Mouse (Mus musculus): Measurements from ENCODE around the gene Ddx54.
A peak's percentile ranks its signal among the peaks of the same experiment; 100 is the strongest.

Ddx54 gene

DNA sequence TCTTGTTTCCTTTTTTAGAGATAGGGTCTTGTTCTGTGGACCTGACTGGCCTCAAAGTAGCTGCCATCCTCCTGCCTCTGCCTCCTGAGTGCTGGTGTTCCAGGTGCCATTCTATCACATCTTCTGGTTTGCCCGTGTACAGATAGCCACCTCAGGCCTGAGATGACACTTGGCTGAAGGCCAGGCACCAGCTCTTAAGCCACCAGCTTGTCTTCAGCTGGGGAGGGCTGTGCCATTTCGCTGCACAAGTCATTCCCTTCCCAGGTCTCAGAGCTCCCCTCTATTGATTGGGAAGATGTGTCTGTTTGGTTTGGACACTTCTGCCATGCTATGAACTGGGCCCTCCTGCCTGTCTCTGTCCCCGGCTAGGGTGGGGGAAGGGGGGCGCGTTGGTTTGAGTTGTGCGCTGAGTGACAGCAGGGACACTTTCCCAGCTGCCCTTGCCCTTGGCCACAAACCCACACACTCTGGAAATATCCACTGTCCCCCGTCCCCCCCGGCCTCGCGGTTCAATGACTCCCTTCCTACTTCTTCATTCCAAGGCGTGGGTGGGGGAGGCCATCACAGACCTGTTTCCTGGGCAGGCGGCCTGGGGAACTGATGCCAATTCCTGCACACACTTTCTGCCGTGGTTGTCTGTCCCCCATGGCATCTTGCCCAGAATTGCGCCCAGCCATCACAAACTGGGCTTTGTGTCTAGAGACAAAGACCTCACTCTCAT is 31.0 kb downstream of the Ddx54 start:
- no peak for DNase-seq (ENCODE audit: low read depth, low spot score)

DNA sequence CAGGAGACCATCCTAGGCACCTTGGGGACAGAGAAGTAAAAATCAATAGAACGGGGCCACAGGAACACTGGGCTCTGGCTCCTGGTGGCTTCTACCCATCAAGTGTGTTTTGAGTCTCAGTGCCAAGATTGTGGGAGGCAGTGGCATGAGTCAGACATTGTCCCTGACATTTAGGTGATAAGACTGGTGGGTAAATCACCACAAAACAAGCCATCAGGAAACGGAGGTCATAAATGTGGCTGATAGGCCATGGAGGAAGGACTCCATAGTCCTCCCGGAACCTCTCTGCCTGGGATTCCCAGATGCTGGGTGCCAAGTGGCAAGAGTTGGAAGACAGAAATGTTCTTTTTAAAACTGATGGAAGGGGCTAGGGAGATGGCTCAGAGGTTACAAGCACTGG is 31.7 kb downstream of the Ddx54 start:
- no peak for DNase-seq (ENCODE audit: low read depth, low spot score)

DNA sequence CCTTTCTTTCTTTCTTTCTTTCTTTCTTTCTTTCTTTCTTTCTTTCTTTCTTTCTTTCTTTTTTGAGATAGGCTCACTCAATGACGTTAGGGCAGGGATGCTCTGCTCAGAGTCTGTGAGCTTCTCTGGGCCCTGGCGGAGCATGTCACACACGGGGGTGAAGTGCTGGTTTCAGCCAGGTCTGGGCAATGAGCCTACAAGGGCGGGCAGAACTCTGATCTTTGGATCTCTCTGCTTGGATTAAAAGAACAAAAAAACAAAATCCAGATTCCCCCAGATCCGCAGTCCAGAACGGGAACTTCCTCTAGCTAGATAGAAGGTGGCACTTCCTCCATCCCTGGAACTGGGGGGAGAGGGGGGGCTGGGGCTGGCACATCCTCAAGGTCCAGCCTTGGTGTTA is 33.3 kb downstream of the Ddx54 start:
- DNase-seq (ENCODE audit: low read depth, low spot score): no peak

DNA sequence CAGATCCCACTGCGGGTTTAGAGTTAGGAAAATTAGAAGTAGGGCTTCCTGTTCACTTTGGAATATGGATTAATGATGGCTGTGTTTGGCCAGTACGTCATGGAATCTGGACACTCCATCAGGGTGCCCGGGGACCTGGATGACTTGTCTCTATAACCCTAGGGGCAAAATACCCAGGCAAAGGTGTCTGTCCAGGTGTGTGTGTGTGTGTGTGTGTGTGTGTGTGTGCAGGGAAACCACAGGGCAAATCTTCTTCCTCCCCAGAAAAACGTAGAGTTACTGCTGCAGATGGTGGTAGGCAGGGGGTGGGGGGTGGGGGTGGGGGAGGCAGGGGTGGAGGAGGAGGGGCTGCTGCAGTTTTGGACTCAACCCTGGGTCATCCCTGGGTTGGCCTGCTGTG is 34.8 kb downstream of the Ddx54 start:
- DNase-seq (ENCODE audit: low read depth, low spot score): no peak

DNA sequence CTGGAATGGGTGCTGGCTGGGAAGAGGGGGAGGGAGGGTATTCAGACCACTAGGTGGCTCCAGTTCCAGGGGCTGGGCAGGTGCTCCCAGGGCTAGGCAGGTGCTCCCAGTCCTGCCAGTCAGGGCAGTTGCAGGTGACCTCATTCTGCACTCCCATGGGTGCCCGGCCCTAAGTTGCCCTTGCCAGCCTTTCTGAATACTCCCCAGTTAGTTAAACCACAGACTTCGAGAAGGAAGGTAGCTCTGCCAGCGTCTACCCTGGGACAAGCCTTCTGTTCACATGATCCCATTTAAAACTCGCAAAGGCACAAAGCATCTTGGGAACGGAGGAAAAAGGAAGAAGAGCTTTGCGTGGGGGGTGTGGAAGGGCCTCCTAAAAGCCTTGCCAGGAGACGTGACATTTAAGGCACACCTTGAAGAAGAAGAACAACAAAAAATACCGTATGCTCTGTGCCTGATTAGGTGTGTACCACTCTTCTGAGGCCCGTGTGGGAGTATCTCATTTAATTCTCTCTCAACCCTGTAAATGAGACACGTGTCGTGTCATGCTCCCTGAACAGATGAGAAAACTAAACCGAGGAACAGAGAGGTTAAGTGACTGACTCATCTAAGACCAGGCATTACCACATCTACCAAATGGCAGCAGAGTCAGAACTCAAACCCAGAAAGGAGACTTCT is 35.4 kb downstream of the Ddx54 start:
- DNase-seq (ENCODE audit: low read depth, low spot score): no peak

DNA sequence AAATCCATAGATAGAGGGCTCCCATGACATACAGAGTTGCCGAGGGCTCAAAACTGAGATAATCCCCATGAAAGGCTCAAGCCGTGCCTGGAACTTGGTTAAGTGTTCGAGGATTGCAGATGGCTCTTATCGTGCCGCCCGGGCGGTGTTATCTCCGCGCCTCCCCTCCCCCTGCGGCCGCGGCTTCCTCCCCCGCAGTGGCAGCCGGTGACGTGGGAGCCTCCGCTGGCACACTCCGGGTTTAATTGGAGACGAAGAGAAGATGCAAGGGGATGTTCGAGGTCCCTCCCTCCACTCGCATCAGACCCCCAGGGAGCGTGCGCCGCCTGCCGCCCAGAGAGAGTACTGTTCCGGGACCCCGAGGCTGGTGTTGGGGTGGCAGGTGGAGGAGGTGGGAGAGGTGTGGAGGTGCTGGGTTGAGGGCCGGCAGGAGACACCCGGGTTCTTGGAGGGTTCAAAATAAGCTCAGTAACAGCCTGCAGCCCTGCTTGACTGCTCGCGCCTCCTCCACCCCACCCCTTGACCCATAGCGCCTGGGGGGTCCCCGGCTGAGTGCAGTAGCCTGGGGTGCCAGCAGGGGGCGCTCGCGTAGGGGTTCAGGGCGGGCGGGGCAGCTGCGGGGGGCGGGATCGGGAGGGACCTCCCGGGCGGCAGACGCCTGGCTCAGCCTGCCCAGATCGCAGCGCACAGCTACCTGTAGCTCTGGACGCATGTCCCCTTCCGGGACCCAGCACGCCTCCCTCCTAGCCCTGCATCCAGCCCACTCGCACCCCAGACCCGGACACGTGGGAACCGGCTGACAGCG is 36.2 kb downstream of the Ddx54 start, which contains the start of gene Rasal1:
TSS of gene Rasal1 (plus strand) at position 244 of the 805 bp plus-strand sequence.
- no peak for DNase-seq (ENCODE audit: low read depth, low spot score)

DNA sequence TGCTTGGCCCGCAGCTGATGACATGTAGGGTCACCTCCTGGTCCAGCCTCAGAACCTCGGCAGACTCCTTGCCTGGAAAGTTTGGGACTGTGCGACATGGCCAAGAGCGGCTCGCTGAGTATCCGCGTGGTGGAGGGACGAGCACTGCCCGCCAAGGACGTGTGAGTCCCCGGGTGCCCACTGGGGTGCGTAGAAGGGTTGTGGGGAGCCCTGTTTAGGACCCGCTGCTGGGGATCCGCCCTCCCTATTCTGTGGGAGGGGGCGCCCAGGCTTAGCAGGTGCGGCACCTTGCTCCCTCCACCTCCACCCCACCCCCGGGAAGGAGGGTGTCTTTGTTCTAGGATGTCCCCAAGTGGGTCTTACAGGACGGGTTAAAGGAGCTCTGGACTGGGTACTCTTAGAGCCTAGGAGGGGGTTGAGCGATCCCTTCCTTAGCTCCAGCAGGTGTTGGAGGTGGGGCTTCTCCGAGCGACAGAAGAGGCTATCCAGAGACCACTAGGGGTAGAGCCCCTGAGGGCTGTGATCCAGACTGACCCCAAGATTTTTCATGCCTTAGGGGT is 36.9 kb downstream of the Ddx54 start:
- DNase-seq (ENCODE audit: low read depth, low spot score): no peak

DNA sequence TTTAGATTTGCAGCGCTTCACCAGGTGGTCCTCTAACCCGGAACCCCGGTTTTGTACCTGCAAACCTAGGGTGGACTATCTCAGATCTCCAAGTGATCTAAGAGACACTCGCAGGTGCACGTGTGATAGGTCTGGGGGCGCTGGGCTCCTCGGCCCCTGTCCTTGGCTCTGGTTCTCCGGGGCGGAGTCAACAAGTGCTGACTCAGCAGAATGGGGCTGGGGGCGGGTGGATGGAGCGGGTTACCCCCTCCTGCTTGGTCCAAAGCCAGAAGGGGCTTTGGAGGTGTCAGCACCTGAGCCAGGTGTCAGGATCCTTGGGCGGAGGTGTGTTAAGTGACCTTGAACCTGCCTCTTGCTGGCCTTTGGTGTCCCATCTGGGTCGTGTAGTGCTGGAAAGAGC is 37.4 kb downstream of the Ddx54 start:
- no peak for DNase-seq (ENCODE audit: low read depth, low spot score)

DNA sequence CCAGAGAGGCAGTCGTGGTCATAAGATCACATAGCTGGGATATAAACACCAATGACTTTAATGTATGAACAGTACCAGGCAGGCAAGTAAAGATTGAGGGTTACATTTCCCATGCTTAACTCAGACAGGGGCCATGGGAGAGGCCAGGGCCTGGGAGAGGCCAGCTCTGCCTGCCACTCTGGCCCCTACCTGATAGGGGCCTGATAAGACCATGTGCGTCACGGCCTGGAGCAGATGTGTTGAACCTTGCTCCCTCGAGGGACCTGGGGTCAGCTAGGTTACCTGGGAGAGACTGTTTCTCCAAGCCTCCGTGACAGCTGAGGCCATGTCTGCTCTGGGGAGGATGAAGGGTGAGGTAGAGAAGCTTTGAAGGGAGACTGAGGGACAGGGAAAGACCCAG is 38.7 kb downstream of the Ddx54 start:
- no peak for DNase-seq (ENCODE audit: low read depth, low spot score)

DNA sequence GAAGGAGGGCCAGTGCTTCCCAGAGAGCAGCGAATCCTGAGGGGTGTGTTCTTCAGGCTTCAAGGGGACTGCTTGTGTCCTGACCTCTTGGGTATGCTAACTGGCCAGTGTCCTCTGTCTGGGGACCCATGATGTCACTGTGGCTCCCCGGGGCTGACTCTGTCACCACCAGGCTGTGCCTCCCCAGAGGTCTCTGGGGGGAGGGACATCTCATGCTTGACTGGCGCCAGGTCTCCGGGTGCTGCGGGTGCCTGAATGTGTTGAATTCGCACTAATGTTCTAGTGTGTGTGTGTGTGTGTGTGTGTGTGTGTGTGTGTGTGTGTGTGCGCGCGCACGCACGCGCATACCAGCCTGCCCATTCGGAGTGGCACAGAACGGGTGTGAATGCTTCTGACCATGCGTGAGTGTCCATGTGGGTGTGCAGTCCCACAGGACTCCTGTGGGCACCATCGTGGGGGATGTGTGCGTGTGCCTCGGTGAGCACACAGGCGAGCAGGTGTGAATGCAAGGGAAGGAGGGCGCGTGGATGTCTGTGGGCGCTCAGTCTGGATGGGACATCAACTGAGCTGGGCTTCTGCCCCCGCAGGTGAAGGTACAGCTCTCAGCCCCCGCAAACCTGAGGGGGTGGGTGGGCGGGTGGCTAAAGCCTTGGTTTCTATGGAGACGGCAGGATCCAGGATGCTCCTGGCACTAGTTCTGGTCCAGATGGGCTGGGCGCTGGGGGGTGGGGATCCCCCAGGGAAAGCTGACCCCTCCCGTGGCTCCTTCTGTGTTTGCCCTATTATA is 40.6 kb downstream of the Ddx54 start:
- DNase-seq (ENCODE audit: low read depth, low spot score): no peak

DNA sequence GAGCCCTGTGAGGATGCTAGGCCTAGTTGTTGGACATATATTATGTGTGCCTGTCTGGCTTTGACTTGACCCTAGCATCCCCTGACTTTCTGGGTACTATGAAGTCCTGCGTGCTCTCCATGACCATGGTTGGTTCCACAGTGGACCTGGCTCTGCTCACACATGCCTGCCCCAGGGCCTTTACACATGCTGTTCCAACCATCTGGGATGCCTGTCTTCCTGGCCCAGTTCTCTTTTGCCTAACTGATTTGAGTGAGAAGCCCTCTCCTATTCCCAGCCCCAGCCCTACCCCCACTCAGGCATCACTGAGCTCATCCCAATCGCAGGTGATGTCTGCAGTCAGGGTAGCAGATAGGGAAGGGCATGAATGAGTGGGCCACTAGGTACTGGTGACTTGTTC is 41.3 kb downstream of the Ddx54 start:
- DNase-seq (ENCODE audit: low read depth, low spot score): no peak

DNA sequence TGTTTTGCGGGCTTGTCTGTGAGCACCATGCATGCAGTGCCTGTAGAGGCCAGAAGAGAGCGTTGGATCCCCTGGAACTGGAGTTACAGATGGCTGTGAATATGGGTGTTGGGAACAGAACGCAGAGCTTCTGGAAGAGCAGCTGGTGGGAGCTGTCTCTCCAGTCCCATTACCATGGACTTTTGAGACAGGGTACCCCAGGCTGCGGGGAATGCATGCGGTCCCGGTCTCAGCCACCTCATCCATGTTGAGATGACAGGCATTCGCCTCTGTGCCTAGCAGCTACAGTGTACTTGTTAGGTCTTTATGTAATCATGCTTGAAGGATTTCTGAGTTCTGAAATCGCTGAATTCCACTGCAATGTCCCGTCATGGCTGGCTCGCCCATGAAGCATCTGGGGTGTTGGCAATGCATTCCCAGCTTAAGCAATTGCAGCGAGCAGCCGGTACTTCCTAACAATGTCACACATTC is 43.8 kb downstream of the Ddx54 start:
- DNase-seq (ENCODE audit: low read depth, low spot score): no peak

DNA sequence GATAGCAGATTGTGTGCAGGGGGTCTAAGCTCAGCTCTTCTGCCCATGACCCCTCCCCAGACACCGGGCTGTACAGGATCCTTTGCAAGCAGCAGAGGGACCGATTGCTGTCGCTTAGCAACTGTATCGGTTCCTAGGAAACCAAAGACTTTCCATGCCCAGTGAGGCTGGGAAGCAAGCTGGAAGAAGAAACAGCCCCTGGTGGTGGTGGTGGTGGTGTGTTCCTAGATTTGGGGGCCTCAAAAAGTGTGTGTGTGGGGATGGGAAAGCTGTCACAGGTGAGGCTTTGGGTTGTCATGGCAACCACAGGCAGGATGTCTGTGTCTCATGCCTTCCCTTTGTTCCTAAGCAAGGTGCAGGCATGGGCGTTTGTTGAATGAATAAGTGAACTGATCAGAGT is 48.3 kb downstream of the Ddx54 start:
- DNase-seq (ENCODE audit: low read depth, low spot score): no peak

DNA sequence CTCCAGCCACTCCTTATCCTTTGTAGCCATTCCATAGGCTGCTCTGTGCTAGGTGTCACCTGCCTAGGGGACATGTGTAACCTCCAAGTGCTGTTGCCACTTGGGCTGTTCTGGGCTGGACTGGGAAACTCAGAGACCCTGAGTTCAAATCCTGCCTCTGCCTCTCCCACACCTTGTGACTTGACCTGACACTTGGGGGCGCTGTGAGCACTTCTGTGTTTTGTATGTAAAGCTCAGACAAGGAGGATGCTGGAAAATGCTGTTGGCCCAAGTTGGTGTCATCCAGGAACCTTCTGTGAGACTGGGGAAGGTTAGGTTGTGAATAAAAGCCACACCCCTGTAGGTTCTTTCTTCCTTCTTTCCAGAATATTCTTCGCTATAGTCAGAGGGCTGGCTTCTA is 52.3 kb downstream of the Ddx54 start:
- no peak for DNase-seq (ENCODE audit: low read depth, low spot score)

DNA sequence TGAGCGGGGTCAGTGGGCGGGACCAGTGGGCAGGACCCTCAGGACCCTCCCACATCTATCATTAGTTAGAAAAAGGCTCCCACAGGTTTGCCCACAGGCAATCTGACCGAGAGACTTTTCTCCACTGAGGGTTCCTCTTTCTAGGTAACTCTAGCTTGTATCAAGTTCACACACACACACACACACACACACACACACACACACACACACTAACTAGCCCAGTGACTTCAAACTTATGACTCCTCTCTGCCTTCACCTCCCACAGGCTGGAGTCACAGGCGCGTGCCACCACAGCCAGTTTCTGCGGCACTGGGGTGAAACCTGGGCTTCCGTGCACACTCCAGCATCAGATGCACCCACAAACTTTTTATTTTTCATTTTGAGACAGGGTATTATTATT is 56.2 kb downstream of the Ddx54 start:
- no peak for DNase-seq (ENCODE audit: low read depth, low spot score)

DNA sequence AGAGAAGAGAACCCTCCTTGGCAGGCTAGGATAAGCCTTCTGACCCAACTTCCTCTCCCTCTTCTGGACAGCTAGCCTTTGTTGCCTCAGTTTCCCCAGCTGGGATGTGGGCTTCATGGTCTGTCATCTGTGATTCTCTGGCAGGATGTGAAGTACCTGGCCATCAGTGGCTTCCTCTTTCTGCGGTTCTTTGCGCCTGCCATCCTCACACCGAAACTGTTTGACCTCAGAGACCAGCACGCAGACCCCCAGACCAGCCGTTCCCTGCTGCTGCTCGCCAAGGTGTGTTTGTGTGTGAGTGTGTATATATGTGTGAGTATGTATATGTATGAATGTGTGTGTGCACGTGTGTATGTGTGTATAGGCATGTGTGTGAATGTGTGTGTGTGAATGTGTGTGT is 57.6 kb downstream of the Ddx54 start:
- DNase-seq (ENCODE audit: low read depth, low spot score): no peak

DNA sequence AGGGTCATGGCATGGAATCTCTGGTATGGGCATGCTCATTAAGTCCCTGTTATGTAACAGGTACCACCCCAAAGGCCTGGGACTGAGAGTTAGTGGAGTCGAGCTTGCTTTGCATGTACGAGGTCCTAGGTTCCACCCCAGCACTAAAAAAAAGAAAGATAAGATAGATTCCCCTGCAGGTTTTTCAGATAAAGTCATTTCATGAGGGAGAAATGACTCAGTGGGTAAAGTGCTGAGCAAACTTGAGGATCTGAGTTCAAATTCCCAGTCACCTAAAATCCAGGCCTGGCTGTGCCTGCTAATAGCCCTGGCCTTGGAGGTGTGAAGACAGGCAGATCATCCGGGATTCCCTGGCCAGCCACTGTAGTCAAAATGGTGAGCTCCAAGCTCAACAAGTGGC is 59.3 kb downstream of the Ddx54 start:
- DNase-seq (ENCODE audit: low read depth, low spot score): no peak

DNA sequence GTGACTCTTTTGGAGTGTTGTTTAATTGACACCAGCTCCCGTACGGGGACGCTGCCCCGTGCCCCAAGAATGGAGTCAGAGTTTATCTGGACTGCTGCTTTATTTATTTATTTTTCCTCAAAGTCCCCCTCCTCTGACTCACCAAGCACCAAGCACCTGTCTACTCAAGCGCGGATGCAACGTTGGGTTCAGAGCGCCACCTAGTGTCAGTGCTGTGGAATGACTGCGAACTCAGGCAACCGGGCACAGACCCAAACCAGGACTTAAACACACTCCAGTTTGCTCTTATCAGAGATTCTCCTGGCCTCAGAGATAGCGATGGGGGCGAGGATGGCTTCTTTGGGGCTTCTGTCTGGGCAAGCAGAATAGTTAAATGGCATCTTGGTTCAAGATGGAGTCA is 61.1 kb downstream of the Ddx54 start:
- peak; percentile 59 for DNase-seq (ENCODE audit: low read depth, low spot score)

DNA sequence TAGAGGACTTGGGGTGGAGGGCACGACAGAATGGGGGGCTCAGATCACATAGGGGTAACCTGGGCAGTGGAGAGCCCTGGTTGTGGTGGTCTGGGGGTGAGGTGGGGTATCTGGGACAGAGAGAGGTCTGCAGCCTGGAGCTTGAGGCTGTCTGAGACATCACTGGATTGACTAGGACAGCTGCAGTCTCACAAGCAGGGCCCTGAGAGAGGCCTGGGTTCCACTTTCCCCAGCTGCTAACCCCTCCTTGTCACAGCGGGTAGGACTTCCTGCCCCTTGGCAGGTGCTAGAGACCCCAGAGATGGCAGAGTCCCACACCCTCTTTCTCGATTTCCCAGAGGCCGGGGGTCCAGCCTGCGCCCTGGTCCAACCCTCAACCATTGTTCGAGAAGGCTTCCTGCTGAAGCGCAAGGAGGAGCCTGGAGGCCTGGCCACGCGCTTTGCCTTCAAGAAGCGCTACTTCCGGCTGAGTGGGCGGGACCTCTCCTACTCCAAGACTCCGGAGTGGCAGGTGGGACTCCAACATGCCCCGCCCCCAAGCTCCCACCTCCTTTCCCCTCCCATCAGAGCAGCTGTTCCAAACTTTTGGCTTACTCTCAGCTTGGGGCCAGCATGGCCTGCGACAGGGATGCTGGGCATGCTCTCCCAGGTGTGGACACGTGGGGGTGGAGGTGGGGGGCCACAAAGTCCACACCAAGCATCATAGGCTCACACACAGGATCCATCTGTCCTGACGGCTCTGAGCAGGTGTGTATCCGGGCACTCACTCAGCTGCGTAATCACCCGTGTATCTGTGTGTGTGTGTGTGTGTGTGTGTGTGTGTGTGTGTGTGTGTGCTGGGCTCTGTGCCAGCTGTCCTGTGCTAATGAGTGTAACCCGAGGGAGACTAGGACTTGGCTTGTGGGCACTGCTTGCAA is 61.9 kb downstream of the Ddx54 start:
- no peak for DNase-seq (ENCODE audit: low read depth, low spot score)

DNA sequence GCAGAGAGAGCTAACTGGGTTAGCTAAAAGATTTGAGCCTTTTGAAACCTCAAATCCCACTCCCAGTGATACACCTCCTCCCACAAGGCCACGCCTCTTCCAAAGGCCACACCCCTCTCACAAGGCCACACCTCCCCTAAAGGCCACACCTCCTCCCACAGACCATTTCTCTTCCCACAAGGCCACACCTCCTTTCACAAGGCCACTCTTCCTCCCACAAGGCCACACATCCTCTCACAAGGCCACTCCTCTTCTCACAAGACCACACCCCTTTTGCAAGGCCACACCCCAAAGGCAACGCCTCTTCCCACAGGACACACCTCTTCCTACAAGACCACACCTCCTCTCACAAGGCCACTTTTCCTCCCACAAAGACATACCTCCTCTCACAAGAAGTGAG is 65.0 kb downstream of the Ddx54 start:
- no peak for DNase-seq (ENCODE audit: low read depth, low spot score)
